Mouse (Mus musculus) ES-Bruce4 (cell line): ENCODE results near the gene Arl15. TPM values are rescaled to one million over a fixed set of nuclear protein-coding genes. Genes with fewer than 3 reads are reported as not detected.
A peak's percentile ranks its signal among the peaks of the same experiment; 100 is the strongest.

Source experiments
- H3K27ac ChIP-seq: 2 replicates; pipeline ENCODE4 v1.5.1; 2012; ENCODE audit warnings: low read length, inconsistent platforms; ENCODE audit not compliant: insufficient read depth
- H3K27me3 ChIP-seq: 2 replicates; pipeline ENCODE4 v1.6.1; 2012; ENCODE audit warnings: mild to moderate bottlenecking, low read length, inconsistent platforms; ENCODE audit not compliant: control insufficient read depth, poor library complexity, insufficient read depth, severe bottlenecking
- H3K36me3 ChIP-seq: 2 replicates; pipeline ENCODE4 v1.6.1; 2012; ENCODE audit warnings: inconsistent platforms, mild to moderate bottlenecking, low read length, moderate library complexity; ENCODE audit not compliant: control insufficient read depth, poor library complexity, insufficient read depth, severe bottlenecking
- H3K4me1 ChIP-seq: one replicate; pipeline ENCODE4 v1.8.1; 2011; ENCODE audit warnings: low read length; ENCODE audit not compliant: control insufficient read depth, insufficient read depth
- H3K4me3 ChIP-seq: 2 replicates; pipeline ENCODE4 v1.5.1; 2011; ENCODE audit warnings: low read depth, mild to moderate bottlenecking, low read length
- H3K9ac ChIP-seq: 2 replicates; pipeline ENCODE4 v1.6.1; 2012; ENCODE audit warnings: low read depth, mild to moderate bottlenecking, inconsistent platforms; ENCODE audit not compliant: poor library complexity, severe bottlenecking
- H3K9me3 ChIP-seq: replicated peaks from 2 replicates; pipeline ENCODE4 v1.6.1; 2012; ENCODE audit warnings: mild to moderate bottlenecking, low read length, inconsistent platforms; ENCODE audit not compliant: control insufficient read depth, poor library complexity, insufficient read depth, severe bottlenecking
- CTCF ChIP-seq: IDR thresholded peaks from one replicate; pipeline ENCODE4 v1.8.1; 2011; ENCODE audit warnings: low read depth, low read length
- EP300 ChIP-seq: IDR thresholded peaks from 2 replicates; pipeline ENCODE4 v1.6.1; 2011; ENCODE audit warnings: low read depth, low read length; ENCODE audit not compliant: insufficient read depth
- POLR2A ChIP-seq: IDR thresholded peaks from one replicate; pipeline ENCODE4 v1.8.1; 2011; ENCODE audit warnings: low read length; ENCODE audit not compliant: insufficient read depth
- polyA plus RNA-seq: library from polyadenylated mRNA; stranded (reverse); fragments of >200 nt; gene quantifications from 2 replicates; pipeline ENCODE4 v1.2.4, GENCODE M21; 2011; ENCODE audit warnings: low read depth; ENCODE audit not compliant: missing spikeins, insufficient read depth, insufficient read length

Gene Arl15
- polyA plus RNA-seq, 1 experiment, result 53.3 TPM

DNA sequence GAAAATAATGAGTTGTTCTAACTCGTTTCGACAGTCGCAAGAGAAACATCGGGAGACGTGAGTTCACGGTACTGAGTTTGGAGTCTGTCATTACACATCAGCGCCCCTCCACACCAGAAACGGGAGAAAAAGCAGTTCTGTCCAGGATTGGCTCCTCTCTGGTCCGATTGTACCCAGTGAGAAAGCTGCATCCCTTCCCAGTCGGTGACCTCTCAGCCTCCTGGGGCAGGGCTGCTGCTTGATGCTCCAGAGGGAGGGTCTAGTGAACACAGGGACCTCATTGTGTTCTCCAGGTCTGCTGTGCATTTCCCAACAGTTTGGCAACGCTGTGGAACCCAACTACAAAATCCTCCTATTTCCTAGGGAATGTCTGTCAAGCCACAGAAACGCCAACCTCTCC is 216.7 kb downstream of the Arl15 start:
- no peaks in the 10 kb centered on the region for H3K27me3 ChIP-seq
- H3K27ac ChIP-seq, result no peak overlapping the region
- H3K9me3 ChIP-seq, result no peaks in the 10 kb centered on the region
- H3K9ac ChIP-seq, result no peak overlapping the region
- H3K4me3 ChIP-seq, result no peak overlapping the region
- H3K36me3 ChIP-seq, result no peaks in the 10 kb centered on the region
- H3K4me1 ChIP-seq, result no peaks in the 10 kb centered on the region
- no peak for TF ChIP-seq EP300
- no peak for TF ChIP-seq POLR2A
- TF ChIP-seq CTCF, result no peak

DNA sequence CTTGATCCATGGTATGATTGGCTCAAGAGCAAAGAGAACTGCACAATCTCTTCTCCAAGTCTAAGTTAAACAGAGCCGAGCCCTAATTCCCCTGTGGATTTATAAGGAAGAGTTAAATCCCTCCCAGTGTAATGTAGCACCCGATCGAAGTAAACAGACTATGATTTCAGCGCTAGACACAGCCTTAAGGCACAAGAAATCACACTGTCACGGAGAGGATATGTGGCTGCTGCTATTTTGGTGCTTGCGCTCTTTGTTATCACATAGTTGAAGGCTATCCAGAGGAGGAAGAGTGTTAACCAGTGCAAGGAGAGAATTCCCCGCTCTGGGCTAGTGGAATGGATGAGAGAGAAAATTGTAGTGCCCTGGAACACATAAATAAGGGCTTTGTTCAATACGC is 223.6 kb downstream of the Arl15 start:
- H3K9ac ChIP-seq, result no peak overlapping the region

DNA sequence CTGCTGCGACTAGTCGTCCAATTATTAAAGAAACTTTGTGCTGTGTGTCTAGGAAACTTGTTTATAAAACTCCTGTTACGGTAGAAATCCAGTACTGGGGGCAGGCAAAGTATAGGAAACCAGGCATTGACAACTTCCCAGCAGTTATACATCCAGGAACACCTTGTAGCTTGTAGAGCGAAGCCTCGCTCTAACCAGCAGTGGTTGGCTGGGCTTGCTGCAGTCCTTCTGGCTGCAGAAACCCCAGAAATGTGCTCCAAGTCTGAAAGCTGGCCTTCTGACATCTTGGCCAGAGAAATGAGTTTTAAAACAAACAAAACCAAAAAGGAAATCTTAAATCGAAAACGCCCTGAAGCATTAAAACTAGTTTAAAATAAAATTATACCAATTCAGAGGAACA is 229.2 kb downstream of the Arl15 start:
- TF ChIP-seq CTCF (no peak), EP300 (no peak), POLR2A (no peak)
- H3K4me3 ChIP-seq, result no peak overlapping the region
- H3K9ac ChIP-seq, result no peak overlapping the region
- peaks cover 10% of the 10 kb centered on the region for H3K4me1 ChIP-seq
- no peak overlapping the region for H3K27ac ChIP-seq
- no peaks in the 10 kb centered on the region for H3K36me3 ChIP-seq
- no peaks in the 10 kb centered on the region for H3K9me3 ChIP-seq
- no peaks in the 10 kb centered on the region for H3K27me3 ChIP-seq

More for the DNA sequence above, 223.6 kb downstream of the Arl15 start:
- H3K27ac ChIP-seq, result no peak overlapping the region
- no peaks in the 10 kb centered on the region for H3K9me3 ChIP-seq
- no peaks in the 10 kb centered on the region for H3K36me3 ChIP-seq
- no peak for TF ChIP-seq POLR2A
- TF ChIP-seq CTCF, result no peak
- TF ChIP-seq EP300, result no peak
- no peak overlapping the region for H3K4me3 ChIP-seq
- no peaks in the 10 kb centered on the region for H3K4me1 ChIP-seq
- no peaks in the 10 kb centered on the region for H3K27me3 ChIP-seq

DNA sequence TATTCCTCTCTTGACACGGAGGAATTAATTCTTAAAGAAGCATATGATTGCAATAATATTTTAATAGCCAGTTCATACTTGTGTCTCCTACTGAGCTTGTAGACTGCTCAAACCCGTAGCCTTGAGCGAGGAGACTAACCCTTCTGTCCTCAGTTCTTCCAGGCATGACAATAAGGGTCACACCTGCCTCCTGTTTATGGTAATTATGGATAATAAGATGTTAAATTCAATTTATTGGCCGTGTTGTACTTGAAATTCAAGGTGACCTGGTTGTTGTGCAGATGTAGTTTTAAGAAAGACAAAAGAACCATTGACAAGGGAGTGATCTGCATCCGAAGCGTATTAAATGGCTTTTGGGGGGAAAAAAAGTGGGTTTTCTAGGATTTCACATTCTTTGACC is 232.0 kb downstream of the Arl15 start:
- H3K27me3 ChIP-seq, result no peaks in the 10 kb centered on the region
- no peak overlapping the region for H3K4me3 ChIP-seq
- no peak overlapping the region for H3K9ac ChIP-seq
- peaks cover 10% of the 10 kb centered on the region for H3K4me1 ChIP-seq
- TF ChIP-seq POLR2A (no peak), CTCF (no peak), EP300 (no peak)
- no peaks in the 10 kb centered on the region for H3K36me3 ChIP-seq
- H3K27ac ChIP-seq, result peak overlapping the region; percentile 91
- no peaks in the 10 kb centered on the region for H3K9me3 ChIP-seq

DNA sequence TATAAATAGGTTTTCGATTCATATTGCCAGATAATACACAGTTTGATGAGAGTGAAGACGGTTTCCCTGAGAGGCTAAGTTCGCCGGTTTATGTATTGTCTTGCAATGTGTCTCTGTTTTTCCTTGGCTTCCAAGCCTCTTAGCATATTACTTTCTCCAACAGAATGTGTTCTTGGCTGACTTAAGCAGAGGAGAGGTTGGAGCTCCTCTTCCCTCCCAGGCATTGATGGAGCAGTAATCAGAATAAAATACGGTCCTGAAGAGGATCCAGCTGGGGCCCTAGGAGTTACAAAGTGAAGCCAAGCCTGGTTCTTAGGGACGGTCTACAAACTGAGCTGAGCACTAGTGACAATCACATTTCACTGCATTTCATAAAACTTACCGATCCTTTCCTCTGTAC is 232.4 kb downstream of the Arl15 start:
- H3K4me3 ChIP-seq, result no peak overlapping the region
- H3K36me3 ChIP-seq, result no peaks in the 10 kb centered on the region
- H3K27ac ChIP-seq, result peak overlapping the region; percentile 91

DNA sequence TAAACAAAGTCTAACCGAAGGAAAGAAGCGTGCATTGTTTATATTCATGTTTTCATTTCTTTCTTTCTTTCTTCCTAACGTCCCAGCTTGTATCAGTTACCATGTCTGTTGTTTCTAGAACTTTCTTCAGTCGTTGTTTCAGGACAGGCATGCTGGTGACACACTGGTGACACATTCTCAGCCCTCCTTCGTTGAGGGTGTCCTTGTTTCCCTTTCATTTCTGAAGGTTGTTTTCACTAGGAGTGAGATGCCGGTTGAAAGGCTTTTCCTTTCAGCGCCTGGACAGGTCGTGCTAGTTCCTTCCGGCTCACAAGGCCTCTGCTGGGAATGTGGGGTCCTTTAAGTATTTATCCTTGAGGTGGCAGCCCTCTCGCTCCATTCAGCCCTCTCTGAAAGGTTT is 253.8 kb downstream of the Arl15 start:
- Histone ChIP-seq H3K27me3 (no peaks in the 10 kb centered on the region), H3K36me3 (no peaks in the 10 kb centered on the region), H3K9ac (no peak overlapping the region), H3K9me3 (no peaks in the 10 kb centered on the region), H3K27ac (no peak overlapping the region), H3K4me3 (no peak overlapping the region), H3K4me1 (peaks cover 2% of the 10 kb centered on the region)
- TF ChIP-seq CTCF (no peak), POLR2A (no peak), EP300 (0 out of 2 replicates have a peak, but pooled peaks have one; percentile 17)

More for the DNA sequence above, 232.4 kb downstream of the Arl15 start:
- Histone ChIP-seq H3K9me3 (no peaks in the 10 kb centered on the region), H3K27me3 (no peaks in the 10 kb centered on the region), H3K9ac (no peak overlapping the region), H3K4me1 (peaks cover 10% of the 10 kb centered on the region)
- no peak for TF ChIP-seq EP300
- TF ChIP-seq POLR2A, result no peak
- TF ChIP-seq CTCF, result no peak
